Mouse (Mus musculus) frontal cortex, adult 2 months (tissue): Measurements from ENCODE around the gene Ush1c. TPM values are rescaled to one million over a fixed set of nuclear protein-coding genes. Genes with fewer than 3 reads are reported as not detected.
"Not testable (repeated sequence)": the region's sequence is repeated elsewhere in the genome, so short reads cannot be mapped to it uniquely, and the experiment has no call there.

Source experiments
- DNase-seq, 2 experiments: peaks; one replicate each; pipeline ENCODE4 v3.0.0; 2022; ENCODE audit warnings: low spot score in 1 of 2; ENCODE audit errors: extremely low spot score in 1 of 2
- polyA plus RNA-seq: library from polyadenylated mRNA; depleted of rRNA; stranded (reverse); fragments of >200 nt; gene quantifications from 2 replicates; pipeline ENCODE4 v1.2.3, GENCODE M21; 2012

Ush1c gene
- polyA plus RNA-seq, 1 experiment: 0.12 TPM

- DNase-seq: peak in 1 of 2 experiments; percentile 35
Observed at GRCm38 (mm10) chr7:46208131-46208530, 30.2 kb downstream of the Ush1c start.

GRCm38 (mm10) chr7:46204775-46205174 lies 33.5 kb downstream of the Ush1c start:
- DNase-seq: peak in 1 of 2 experiments; percentile 14

- DNase-seq: peak; percentile 13 to 76
Observed at GRCm38 (mm10) chr7:46204046-46204471, 34.2 kb downstream of the Ush1c start.

- DNase-seq: no peak
Observed at GRCm38 (mm10) chr7:46201649-46202048, 36.7 kb downstream of the Ush1c start.

- DNase-seq: no peak
Observed at GRCm38 (mm10) chr7:46200021-46200420, 38.3 kb downstream of the Ush1c start.

GRCm38 (mm10) chr7:46195356-46195755 lies 42.9 kb downstream of the Ush1c start:
- no peak for DNase-seq

- DNase-seq: no peak
Observed at GRCm38 (mm10) chr7:46184232-46184631, 54.1 kb downstream of the Ush1c start.

- DNase-seq: peak; percentile 45 to 75
Observed at GRCm38 (mm10) chr7:46181590-46181989, 56.7 kb downstream of the Ush1c start.

- peak; percentile 15 to 68 for DNase-seq
Observed at GRCm38 (mm10) chr7:46179431-46180275, 58.6 kb downstream of the Ush1c start, which contains the start of gene Abcc8. Gene Abcc8 (minus strand): TSS chr7:46180033.

- DNase-seq: not testable (repeated sequence)
Observed at GRCm38 (mm10) chr7:46168980-46169379, 69.3 kb downstream of the Ush1c start.

- DNase-seq: no peak
Observed at GRCm38 (mm10) chr7:46168402-46168801, 69.9 kb downstream of the Ush1c start.

- no peak for DNase-seq
Observed at GRCm38 (mm10) chr7:46167901-46168300, 70.4 kb downstream of the Ush1c start.

- no peak for DNase-seq
Observed at GRCm38 (mm10) chr7:46165876-46166275, 72.4 kb downstream of the Ush1c start.

GRCm38 (mm10) chr7:46162731-46163130 lies 75.6 kb downstream of the Ush1c start:
- DNase-seq: no peak

- DNase-seq: no peak
Observed at GRCm38 (mm10) chr7:46162132-46162727, 76.1 kb downstream of the Ush1c start.

GRCm38 (mm10) chr7:46161615-46162014 lies 76.7 kb downstream of the Ush1c start:
- DNase-seq: no peak

GRCm38 (mm10) chr7:46157746-46158145 lies 80.6 kb downstream of the Ush1c start:
- DNase-seq: no peak

- no peak for DNase-seq
Observed at GRCm38 (mm10) chr7:46154498-46155488, 83.5 kb downstream of the Ush1c start.

GRCm38 (mm10) chr7:46152819-46153351 lies 85.4 kb downstream of the Ush1c start:
- DNase-seq: no peak

- DNase-seq: no peak
Observed at GRCm38 (mm10) chr7:46147417-46147816, 90.9 kb downstream of the Ush1c start.
